Mouse (Mus musculus): ENCODE measurements at regions not wholly inside any gene's neighbourhood (a gene's known extent, or its start where the extent isn't known, plus 50 kb on each side); places are given as distances from the start of the nearest gene placed in this dataset.

DNA sequence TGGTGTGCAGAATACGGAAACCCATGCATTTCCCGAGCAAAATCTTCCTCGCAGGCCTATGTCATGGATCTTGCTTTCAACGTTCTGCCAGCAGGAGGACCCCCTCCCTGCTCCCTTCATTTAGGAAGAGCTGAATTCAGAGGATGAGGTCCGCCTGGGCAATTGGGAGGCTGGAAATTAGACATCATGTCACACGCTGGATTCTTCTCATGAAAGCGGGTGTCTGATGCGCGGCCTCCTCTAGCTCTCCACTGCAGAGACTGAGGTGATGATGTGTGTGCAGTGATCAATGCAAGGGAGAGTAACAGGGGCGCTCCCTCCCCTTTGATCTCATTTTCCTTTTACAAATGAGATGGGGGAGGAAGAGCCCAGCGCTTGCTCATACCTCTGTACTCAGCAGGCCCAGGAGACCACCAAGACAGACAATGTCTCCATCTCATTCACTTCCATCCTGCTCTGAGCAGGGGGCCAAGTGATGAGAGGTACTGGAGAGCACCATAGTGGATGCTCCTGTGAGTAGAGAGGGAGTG, 230.8 kb upstream of the Pbx1 start:
- TF ChIP-seq POLR2A (IDR thresholded peaks at IDR 0.05; ENCODE audit: extremely low read depth, insufficient read depth, low read length): no peak
- TF ChIP-seq CTCF (IDR thresholded peaks at IDR 0.05; ENCODE audit: low read depth, low read length): no peak

Measured in liver, adult 2 months (tissue).